Mouse (Mus musculus) forebrain, embryonic 16.5 days (tissue): ENCODE measurements around the gene Lrmda. TPM values are rescaled to one million over a fixed set of nuclear protein-coding genes. Genes with fewer than 3 reads are reported as not detected.

Experiments
- ATAC-seq: fragments of 200-750 bp; cut with Nextera tagmentation; 2 replicates; pipeline ENCODE4 v1.8.0; 2017; ENCODE audit warnings: mild to moderate bottlenecking, moderate library complexity
- H3K27ac ChIP-seq: fragments of 300-500 bp; sonication (generic); 2 replicates; pipeline ENCODE4 v1.5.1; 2014; ENCODE audit warnings: low read length, control low read depth
- H3K27me3 ChIP-seq: fragments of 300-500 bp; sonication (generic); replicated peaks from 2 replicates; pipeline ENCODE4 v1.6.1; 2014; ENCODE audit warnings: low read length; ENCODE audit not compliant: control insufficient read depth, insufficient read depth
- H3K36me3 ChIP-seq: fragments of 300-500 bp; sonication (generic); 2 replicates; pipeline ENCODE4 v1.6.1; 2014; ENCODE audit not compliant: control insufficient read depth, insufficient read depth
- H3K4me1 ChIP-seq: fragments of 300-500 bp; sonication (generic); replicated peaks from 2 replicates; pipeline ENCODE4 v1.6.1; 2014; ENCODE audit warnings: low read length; ENCODE audit not compliant: control insufficient read depth, insufficient read depth
- H3K4me2 ChIP-seq: fragments of 300-500 bp; sonication (generic); 2 replicates; pipeline ENCODE4 v1.6.1; 2014; ENCODE audit warnings: mild to moderate bottlenecking, low read length, control low read depth
- H3K4me3 ChIP-seq: fragments of 300-500 bp; sonication (generic); replicated peaks from 2 replicates; pipeline ENCODE4 v1.5.1; 2014; ENCODE audit warnings: mild to moderate bottlenecking, low read length, control low read depth
- H3K9ac ChIP-seq: fragments of 300-500 bp; sonication (generic); replicated peaks from 2 replicates; pipeline ENCODE4 v1.6.1; 2014; ENCODE audit warnings: low read depth, low read length, control low read depth
- H3K9me3 ChIP-seq: fragments of 300-500 bp; sonication (generic); 2 replicates; pipeline ENCODE4 v1.6.1; 2016; ENCODE audit warnings: low read length; ENCODE audit not compliant: control insufficient read depth
- WGBS: fragments of 180-500 bp; shearing (Covaris S2); extraction: QIAGEN DNeasy Blood & Tissue Kit; methylation state at CpG from one replicate; pipeline ENCODE4 v1.1.7; 2014; 5-methylcytosine and 5-hydroxymethylcytosine counted together
- polyA plus RNA-seq: library from polyadenylated mRNA; unstranded; fragments of >200 nt; fragmentation: Nextera tagmentation; extraction: Ambion mirVana; gene quantifications from 2 replicates; pipeline ENCODE4 v1.2.1, GENCODE M21; 2015

The Lrmda gene
- polyA plus RNA-seq, 1 experiment from 2014 or later: not detected

DNA sequence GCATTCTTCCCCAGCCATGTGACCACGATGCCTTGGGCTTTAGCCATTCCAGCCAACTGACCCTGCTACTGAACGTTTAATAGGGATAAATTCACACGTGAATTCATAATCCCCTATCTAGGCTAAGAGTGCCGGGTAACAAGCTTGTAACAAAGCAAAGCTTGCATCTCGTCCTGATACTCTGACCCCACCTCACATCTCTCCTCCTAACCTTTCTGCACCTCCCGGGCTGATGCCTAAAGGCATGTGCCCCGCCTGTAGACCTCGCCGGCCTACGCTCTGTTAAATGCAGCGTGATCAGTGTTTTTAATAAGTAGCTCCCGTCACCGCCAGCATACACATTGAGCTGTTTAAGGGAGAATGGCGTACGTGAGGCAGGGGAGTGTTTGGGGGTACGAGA, 54.7 kb downstream of the Lrmda start:
- H3K4me3 ChIP-seq: no peak overlapping the region

DNA sequence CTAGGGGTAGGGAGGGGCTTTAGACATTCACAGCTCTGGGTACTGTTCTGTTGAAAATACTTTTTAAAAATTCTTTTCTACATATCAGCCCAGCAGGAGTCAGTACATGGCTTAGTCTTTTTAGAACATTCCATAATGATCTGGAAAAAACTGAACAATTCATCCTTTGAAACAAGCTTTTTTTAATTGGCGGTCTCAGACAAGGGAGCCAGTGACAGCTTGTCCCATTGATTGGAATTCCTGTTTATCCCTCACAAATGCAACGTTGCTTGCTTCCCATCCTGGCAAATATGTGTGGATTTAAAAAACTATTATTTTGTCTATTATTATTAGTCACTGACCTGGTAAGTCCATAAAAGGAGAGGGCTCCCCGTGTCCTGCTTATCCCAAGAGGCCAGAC, 64.4 kb downstream of the Lrmda start:
- Histone ChIP-seq H3K27ac (no peak overlapping the region), H3K9me3 (0 out of 2 replicates have a peak, but pooled peaks cover 2% of the 10 kb centered on the region), H3K4me3 (no peak overlapping the region), H3K27me3 (no peaks in the 10 kb centered on the region; the same call in 1 of the 2 replicates), H3K4me2 (no peak overlapping the region), H3K9ac (no peak overlapping the region), H3K4me1 (no peaks in the 10 kb centered on the region; the same call in 1 of the 2 replicates), H3K36me3 (no peaks in the 10 kb centered on the region)
- ATAC-seq: peak; percentile 36; the same call in 1 of the 2 replicates
- WGBS: 4% methylated on average over 3 of the region's 3 CpGs

More for the DNA sequence above, 54.7 kb downstream of the Lrmda start:
- peaks cover 15% of the 10 kb centered on the region for H3K27me3 ChIP-seq
- H3K4me2 ChIP-seq: peak overlapping the region; percentile 19
- H3K9ac ChIP-seq: 0 out of 2 replicates have a peak overlapping the region, but pooled peaks have one; percentile 2
- no peak for ATAC-seq
- peaks cover 6% of the 10 kb centered on the region; the same call in 1 of the 2 replicates for H3K4me1 ChIP-seq
- no peaks in the 10 kb centered on the region for H3K9me3 ChIP-seq
- no peak overlapping the region for H3K27ac ChIP-seq
- H3K36me3 ChIP-seq: no peaks in the 10 kb centered on the region
- WGBS: 15% methylated on average over 16 of the region's 16 CpGs

DNA sequence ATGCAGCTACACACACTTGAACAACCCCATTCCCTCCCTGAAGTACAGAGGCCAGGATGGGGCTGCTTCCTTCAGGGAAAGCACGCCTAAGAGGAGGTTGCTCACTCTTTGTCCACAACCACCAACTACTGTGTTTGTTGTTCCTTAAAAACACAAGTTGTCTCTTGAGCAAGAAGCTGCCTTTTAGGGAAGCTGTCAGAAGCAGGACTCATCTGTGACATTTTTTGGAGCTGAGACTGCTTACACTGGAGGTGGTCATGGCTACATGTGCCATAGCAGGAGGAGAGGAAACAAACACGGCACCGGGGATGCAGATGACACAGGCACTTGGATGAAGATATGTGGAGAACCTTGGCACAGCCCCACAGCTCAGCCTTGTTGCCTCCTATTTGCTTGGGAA, 65.9 kb downstream of the Lrmda start:
- Histone ChIP-seq H3K4me1 (peaks cover 5% of the 10 kb centered on the region), H3K4me3 (no peak overlapping the region), H3K4me2 (no peak overlapping the region), H3K27me3 (no peaks in the 10 kb centered on the region; the same call in 1 of the 2 replicates), H3K27ac (no peak overlapping the region), H3K9ac (no peak overlapping the region), H3K36me3 (no peaks in the 10 kb centered on the region), H3K9me3 (0 out of 2 replicates have a peak, but pooled peaks cover 2% of the 10 kb centered on the region)
- WGBS: 91% methylated on average over 3 of the region's 3 CpGs
- ATAC-seq: no peak

DNA sequence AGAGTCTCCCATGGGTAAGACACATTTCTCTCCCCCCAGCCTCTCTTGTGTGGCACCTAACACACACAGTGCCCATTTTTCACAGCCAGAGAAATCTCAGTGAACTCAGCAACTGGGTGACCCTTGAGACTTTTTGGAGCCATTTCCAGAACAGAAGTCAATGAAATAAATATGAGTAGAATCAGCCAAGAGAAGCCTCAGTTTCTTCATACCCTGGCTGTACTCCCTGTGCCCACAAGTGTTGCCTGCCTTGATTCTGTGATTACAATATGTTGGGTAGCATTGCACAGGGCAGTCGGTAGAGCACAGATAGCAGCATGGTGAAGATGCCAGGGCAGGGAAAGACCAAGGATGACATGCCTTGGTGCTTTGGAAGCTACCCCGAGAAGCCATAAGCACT, 69.1 kb downstream of the Lrmda start:
- no peak overlapping the region for H3K9ac ChIP-seq
- 95% methylated on average over 2 of the region's 2 CpGs for WGBS
- no peak overlapping the region for H3K4me3 ChIP-seq
- H3K4me2 ChIP-seq: no peak overlapping the region
- H3K9me3 ChIP-seq: 0 out of 2 replicates have a peak, but pooled peaks cover 2% of the 10 kb centered on the region
- ATAC-seq: no peak
- H3K4me1 ChIP-seq: peaks cover 5% of the 10 kb centered on the region
- no peak overlapping the region for H3K27ac ChIP-seq
- no peaks in the 10 kb centered on the region; the same call in 1 of the 2 replicates for H3K27me3 ChIP-seq
- H3K36me3 ChIP-seq: no peaks in the 10 kb centered on the region

DNA sequence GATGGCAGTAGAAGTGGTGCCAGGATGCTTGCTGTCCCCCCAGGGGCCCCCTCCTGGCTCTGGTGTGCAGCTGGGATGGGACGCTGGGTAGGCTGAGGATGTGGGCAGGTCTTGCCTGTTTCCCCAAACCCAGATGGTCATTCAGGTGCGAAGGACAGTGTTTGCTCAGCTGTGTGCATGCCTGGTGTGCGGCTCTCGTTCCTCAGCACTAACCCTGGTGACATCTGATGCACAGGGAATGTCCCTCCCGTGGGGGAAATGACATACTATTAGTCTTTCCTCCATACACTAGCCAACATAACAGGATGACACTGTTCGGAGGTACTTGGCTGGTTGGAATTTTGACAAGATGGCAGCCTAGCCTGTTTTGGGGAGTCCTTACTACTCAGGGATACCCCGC, 69.8 kb downstream of the Lrmda start:
- no peak overlapping the region for H3K4me2 ChIP-seq
- no peak overlapping the region for H3K4me3 ChIP-seq
- no peak for ATAC-seq
- 85% methylated on average over 7 of the region's 7 CpGs for WGBS
- H3K27ac ChIP-seq: no peak overlapping the region
- H3K36me3 ChIP-seq: no peaks in the 10 kb centered on the region
- H3K4me1 ChIP-seq: peaks cover 5% of the 10 kb centered on the region; the same call in 1 of the 2 replicates
- H3K27me3 ChIP-seq: no peaks in the 10 kb centered on the region; the same call in 1 of the 2 replicates
- H3K9me3 ChIP-seq: 0 out of 2 replicates have a peak, but pooled peaks cover 2% of the 10 kb centered on the region
- no peak overlapping the region for H3K9ac ChIP-seq

DNA sequence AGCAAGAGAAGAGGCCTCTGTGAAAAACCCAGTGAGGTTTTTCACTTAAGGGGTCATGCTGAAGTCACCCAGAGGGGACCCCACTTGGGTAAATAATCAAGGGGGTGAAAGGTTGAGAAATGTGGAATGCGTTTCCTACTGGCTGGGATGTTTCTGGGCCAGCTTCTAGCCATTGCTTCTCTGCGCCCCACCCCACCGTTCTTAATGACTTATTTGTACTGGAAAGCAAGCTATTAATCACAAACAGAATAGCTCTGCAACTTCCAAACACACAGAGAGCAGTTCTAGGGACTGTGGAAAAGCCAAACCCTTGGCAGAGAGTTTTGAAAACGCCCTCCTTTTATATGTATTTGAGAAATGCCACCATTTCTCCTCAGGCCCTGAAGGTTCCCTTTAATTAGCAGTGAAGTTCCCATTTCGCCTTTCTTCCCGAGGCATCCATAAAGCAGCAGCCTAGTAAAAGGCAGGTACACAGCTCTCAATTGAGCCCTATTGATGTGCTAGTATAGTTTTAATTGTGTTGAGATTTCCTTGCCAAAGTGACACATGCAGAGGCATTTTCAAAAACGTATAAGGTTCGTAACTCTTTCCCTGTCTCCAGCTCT, 70.5 kb downstream of the Lrmda start:
- H3K4me2 ChIP-seq: no peak overlapping the region
- no peak for ATAC-seq
- no peaks in the 10 kb centered on the region for H3K36me3 ChIP-seq
- no peaks in the 10 kb centered on the region for H3K27me3 ChIP-seq
- no peak overlapping the region for H3K27ac ChIP-seq
- H3K9ac ChIP-seq: no peak overlapping the region
- peaks cover 5% of the 10 kb centered on the region; the same call in 1 of the 2 replicates for H3K4me1 ChIP-seq
- 0 out of 2 replicates have a peak, but pooled peaks cover 2% of the 10 kb centered on the region for H3K9me3 ChIP-seq
- no peak overlapping the region for H3K4me3 ChIP-seq
- 40% methylated on average over 8 of the region's 8 CpGs for WGBS

DNA sequence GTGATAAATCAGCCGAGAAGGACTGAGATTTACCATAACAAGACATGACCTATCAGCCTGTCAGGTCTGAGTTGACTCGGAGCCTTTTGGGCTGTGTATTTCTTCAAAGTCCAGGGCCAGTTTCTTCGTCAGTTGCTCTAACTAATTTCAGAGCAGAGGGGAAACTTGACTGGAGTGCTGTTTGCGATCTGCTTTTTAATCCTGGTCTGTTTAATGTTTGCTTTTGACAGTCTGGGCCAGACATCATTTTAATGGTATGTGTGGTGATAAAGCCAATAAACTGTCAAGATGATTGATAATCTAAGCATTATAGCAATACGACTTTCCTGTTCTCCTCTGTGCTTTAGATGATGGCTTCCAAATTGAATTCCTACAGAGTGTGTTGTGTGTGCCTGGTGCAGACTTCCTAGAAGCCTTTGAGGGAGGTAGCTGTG, 71.3 kb downstream of the Lrmda start:
- Histone ChIP-seq H3K27me3 (no peaks in the 10 kb centered on the region), H3K9me3 (0 out of 2 replicates have a peak, but pooled peaks cover 2% of the 10 kb centered on the region), H3K9ac (no peak overlapping the region), H3K27ac (no peak overlapping the region), H3K4me2 (no peak overlapping the region), H3K4me1 (peaks cover 5% of the 10 kb centered on the region; the same call in 1 of the 2 replicates), H3K4me3 (no peak overlapping the region), H3K36me3 (no peaks in the 10 kb centered on the region)
- ATAC-seq: no peak
- WGBS: 45% methylated on average over 5 of the region's 5 CpGs

DNA sequence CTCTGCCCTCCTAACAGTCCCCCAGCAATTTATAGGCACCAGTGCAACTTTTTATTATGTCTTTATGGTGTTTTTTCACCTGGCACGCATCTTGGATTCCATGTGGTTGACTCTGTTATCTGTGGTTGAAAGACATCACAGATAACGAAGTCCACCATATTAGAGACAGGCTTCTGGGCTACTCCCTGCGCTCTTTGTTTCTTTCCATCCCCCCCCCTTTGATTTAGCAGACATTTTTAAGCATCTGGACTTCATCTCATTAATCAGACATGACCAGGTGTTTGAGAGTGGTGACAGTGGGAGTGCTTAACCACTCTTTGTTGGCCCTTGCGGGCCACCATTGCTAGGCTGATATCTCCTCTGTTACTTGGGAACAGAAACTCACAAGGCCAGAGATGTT, 71.8 kb downstream of the Lrmda start:
- H3K4me3 ChIP-seq: no peak overlapping the region
- H3K4me1 ChIP-seq: peaks cover 5% of the 10 kb centered on the region; the same call in 1 of the 2 replicates
- 82% methylated on average over 4 of the region's 4 CpGs for WGBS
- H3K36me3 ChIP-seq: no peaks in the 10 kb centered on the region
- H3K27ac ChIP-seq: no peak overlapping the region
- H3K9me3 ChIP-seq: 0 out of 2 replicates have a peak, but pooled peaks cover 2% of the 10 kb centered on the region
- no peak overlapping the region for H3K9ac ChIP-seq
- H3K4me2 ChIP-seq: no peak overlapping the region
- ATAC-seq: no peak
- no peaks in the 10 kb centered on the region for H3K27me3 ChIP-seq

DNA sequence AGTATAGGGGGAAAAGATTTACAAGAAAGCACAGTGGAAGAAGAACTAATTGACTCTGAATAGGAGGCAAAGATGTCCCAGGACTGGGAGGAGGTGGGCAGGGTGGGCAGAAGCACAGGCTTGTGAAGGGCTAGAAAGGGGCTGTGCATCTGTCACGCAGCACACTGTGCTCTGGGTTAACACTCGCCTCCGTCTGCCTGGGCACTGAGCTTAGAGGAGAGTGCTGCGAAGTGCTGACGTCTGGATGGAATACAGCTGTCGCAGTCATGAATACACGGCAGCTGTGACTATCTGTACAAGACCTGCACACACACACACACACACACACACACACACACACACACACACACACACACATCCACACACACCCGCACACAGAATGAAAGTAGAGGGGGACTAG, 73.6 kb downstream of the Lrmda start:
- Histone ChIP-seq H3K9me3 (no peaks in the 10 kb centered on the region), H3K27ac (no peak overlapping the region), H3K9ac (no peak overlapping the region), H3K36me3 (no peaks in the 10 kb centered on the region), H3K4me2 (no peak overlapping the region), H3K4me3 (no peak overlapping the region), H3K27me3 (no peaks in the 10 kb centered on the region), H3K4me1 (peaks cover 5% of the 10 kb centered on the region; the same call in 1 of the 2 replicates)
- 50% methylated on average over 8 of the region's 8 CpGs for WGBS
- no peak for ATAC-seq
